Mouse (Mus musculus) lung, postnatal 10 days (tissue): ENCODE measurements at regions not wholly inside any gene's neighbourhood (a gene's known extent, or its start where the extent isn't known, plus 50 kb on each side); places are given as distances from the start of the nearest gene placed in this dataset.

Experiments
- DNase-seq: peaks from one replicate; pipeline ENCODE4 v3.0.0; 2021

DNA sequence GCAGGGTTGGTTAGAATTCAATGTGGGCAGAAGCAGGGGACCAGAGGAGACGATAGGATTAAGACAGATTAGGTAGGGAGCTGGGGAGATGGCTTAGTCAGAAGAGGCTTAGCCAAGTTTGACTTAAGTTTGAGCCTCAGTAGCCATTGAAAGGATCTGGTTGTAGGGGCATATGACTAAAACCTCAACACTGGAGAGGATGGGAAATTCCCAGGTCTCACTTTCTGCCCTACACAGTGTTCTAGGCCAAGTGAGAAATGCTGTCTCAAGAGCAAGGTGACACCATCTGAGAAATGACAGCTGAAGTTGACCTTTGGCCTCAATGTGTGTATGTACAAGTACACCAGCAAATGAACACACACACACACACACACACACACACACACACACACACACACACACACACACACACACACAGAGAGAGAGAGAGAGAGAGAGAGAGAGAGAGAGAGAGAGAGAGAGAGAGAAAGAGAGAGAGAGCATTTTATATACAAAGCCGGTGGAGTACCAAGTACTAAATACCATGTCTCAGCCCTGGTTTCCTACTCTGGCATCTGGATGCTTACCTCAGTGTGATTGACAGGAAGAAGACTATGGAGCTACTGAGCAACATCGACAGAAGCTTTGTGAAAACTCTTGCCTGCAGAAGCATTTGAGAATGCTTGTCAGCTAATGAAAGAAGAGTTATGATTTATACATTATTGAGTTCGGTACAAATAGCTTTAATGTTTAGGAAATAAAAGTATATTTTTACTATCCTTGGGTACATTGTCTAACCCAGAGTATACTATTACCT is 85.3 kb upstream of the 4933412E24Rik start:
- no peak for DNase-seq

DNA sequence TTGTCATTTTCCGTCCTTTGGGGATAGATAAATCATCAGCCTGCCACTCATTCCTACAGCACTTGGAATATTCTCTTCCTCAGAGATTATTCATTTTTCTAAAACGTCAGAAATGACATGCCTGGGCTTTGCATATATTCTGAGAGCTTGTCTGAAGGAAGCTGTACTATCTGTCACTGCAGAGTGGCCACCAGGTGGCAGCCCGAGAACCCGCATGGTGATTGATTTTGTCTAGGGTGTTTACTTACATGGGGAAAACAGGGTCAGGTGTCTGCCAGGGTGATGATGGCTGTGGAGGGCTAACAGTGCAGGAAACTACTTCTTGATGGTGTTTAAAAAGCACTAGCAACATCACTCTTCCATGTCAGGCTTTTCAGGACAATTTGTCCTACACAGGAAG is 80.7 kb upstream of the 4933412E24Rik start:
- peak; percentile 68 for DNase-seq

DNA sequence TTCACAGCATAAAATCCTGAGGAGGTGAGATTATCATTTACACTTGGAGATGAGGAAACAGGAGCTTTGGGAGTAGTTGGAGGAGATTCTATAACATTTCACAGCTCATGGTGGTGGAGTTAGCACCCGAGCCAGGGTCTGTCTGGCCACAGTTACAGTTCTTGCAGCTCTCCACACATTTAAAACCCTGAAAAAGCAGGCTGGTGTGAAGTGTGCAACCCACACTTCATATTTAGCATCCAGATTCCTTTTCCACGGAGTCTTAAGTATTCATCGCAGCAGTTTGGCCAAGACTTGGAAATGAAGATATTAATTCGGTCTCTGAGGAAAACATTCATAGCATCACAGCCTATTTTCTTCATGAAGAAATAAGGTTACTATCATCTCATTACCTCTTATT is 79.7 kb upstream of the 4933412E24Rik start:
- DNase-seq = no peak

- no peak for DNase-seq
Measured at GRCm38 (mm10) chr15:60089921-60090320, 73.5 kb upstream of the 4933412E24Rik start.

GRCm38 (mm10) chr15:60088964-60089899 is 72.8 kb upstream of the 4933412E24Rik start:
- DNase-seq = no peak
